Mouse (Mus musculus) neural tube, embryonic 14.5 days (tissue): ENCODE data around the gene Tulp1. TPM values are rescaled to one million over a fixed set of nuclear protein-coding genes. Genes with fewer than 3 reads are reported as not detected.
"Not testable (repeated sequence)": the region's sequence is repeated elsewhere in the genome, so short reads cannot be mapped to it uniquely, and the experiment has no call there.

ENCODE experiments used
- ATAC-seq: fragments of 200-750 bp; cut with Nextera tagmentation; 2 replicates; pipeline ENCODE4 v1.8.0; 2017; ENCODE audit warnings: low read depth, mild to moderate bottlenecking, moderate TSS enrichment, moderate library complexity
- H3K27ac ChIP-seq: fragments of 300-500 bp; sonication (generic); 2 replicates; pipeline ENCODE4 v1.5.1; 2014; ENCODE audit warnings: low read depth, mild to moderate bottlenecking, control low read depth, low read length, moderate library complexity, mixed read lengths
- H3K27me3 ChIP-seq: fragments of 300-500 bp; sonication (generic); 2 replicates; pipeline ENCODE4 v1.6.1; 2014; ENCODE audit warnings: low read length; ENCODE audit not compliant: control insufficient read depth, insufficient read depth
- H3K36me3 ChIP-seq: fragments of 300-500 bp; sonication (generic); 2 replicates; pipeline ENCODE4 v1.6.1; 2014; ENCODE audit warnings: low read length, mixed read lengths; ENCODE audit not compliant: control insufficient read depth, insufficient read depth
- H3K4me1 ChIP-seq: fragments of 300-500 bp; sonication (generic); 2 replicates; pipeline ENCODE4 v1.6.1; 2014; ENCODE audit warnings: low read length; ENCODE audit not compliant: control insufficient read depth, insufficient read depth
- H3K4me2 ChIP-seq: fragments of 300-500 bp; sonication (generic); 2 replicates; pipeline ENCODE4 v1.6.1; 2014; ENCODE audit warnings: mild to moderate bottlenecking, low read depth, low read length, control low read depth
- H3K4me3 ChIP-seq: fragments of 300-500 bp; sonication (generic); 2 replicates; pipeline ENCODE4 v1.5.1; 2014; ENCODE audit warnings: low read depth, low read length, control low read depth, mixed read lengths
- H3K9ac ChIP-seq: fragments of 300-500 bp; sonication (generic); replicated peaks from 2 replicates; pipeline ENCODE4 v1.6.1; 2014; ENCODE audit warnings: low read depth, mild to moderate bottlenecking, control low read depth, low read length, mixed read lengths
- H3K9me3 ChIP-seq: fragments of 300-500 bp; sonication (generic); 2 replicates; pipeline ENCODE4 v1.6.1; 2016; ENCODE audit warnings: low read length; ENCODE audit not compliant: control insufficient read depth
- WGBS: fragments of 180-500 bp; shearing (Covaris S2); extraction: QIAGEN DNeasy Blood & Tissue Kit; methylation state at CpG from one replicate; pipeline ENCODE4 v1.1.7; 2014; 5-methylcytosine and 5-hydroxymethylcytosine counted together
- polyA plus RNA-seq: library from polyadenylated mRNA; unstranded; fragments of >200 nt; fragmentation: Nextera tagmentation; extraction: Ambion mirVana; gene quantifications from 2 replicates; pipeline ENCODE4 v1.2.1, GENCODE M21; 2014

Tulp1 gene
- 0.66 and 0.89 TPM in 2 replicates for polyA plus RNA-seq

GRCm38 (mm10) chr17:28365122-28365521 lies at the start of gene Tulp1:
Gene Tulp1 (minus strand): TSS chr17:28365222.
- H3K27me3 ChIP-seq, result peaks cover 41% of the 10 kb centered on the region
- no peak within 1 kb of the TSS for H3K4me3 ChIP-seq
- no peak for ATAC-seq
- H3K9ac ChIP-seq, result no peak within 1 kb of the TSS
- H3K9me3 ChIP-seq, result no peaks in the 10 kb centered on the region
- H3K36me3 ChIP-seq, result no peaks in the 10 kb centered on the region
- no peak within 1 kb of the TSS for H3K27ac ChIP-seq
- H3K4me1 ChIP-seq, result peaks cover 10% of the 10 kb centered on the region
- peak within 1 kb of the TSS; percentile 32; the same call in 1 of the 2 replicates for H3K4me2 ChIP-seq
- 18% methylated on average over 7 of the region's 8 CpGs for WGBS

GRCm38 (mm10) chr17:28411381-28411960 lies 46.4 kb upstream of the Tulp1 start:
- H3K36me3 ChIP-seq, result no peaks in the 10 kb centered on the region; the same call in 1 of the 2 replicates
- no peak overlapping the region for H3K4me3 ChIP-seq
- 86% methylated on average over 10 of the region's 10 CpGs for WGBS
- no peak overlapping the region for H3K27ac ChIP-seq
- no peak for ATAC-seq
- no peak overlapping the region for H3K9ac ChIP-seq
- H3K4me1 ChIP-seq, result no peaks in the 10 kb centered on the region
- H3K9me3 ChIP-seq, result no peaks in the 10 kb centered on the region
- H3K27me3 ChIP-seq, result no peaks in the 10 kb centered on the region
- H3K4me2 ChIP-seq, result no peak overlapping the region

DNA sequence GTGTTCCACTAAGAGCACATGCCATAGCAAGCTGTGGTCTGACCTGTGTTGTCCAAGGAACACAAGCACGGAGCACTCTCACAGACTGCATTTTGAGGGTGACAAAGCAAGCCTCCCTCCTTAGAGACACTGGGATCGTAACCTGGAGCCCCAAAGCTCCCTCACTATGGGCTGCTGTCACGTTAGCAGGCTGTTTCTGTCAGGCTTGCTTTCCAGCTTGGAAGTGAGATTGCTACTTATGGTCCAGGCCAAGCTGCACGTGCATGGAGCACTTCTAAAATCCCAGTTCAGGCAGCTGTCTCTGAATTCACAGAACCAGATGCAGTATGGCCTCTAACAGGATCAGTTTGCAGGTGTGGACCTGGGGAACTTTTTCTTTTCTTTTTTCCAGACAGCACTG lies 45.7 kb upstream of the Tulp1 start:
- no peak overlapping the region for H3K4me2 ChIP-seq
- H3K9me3 ChIP-seq, result no peaks in the 10 kb centered on the region
- H3K36me3 ChIP-seq, result no peaks in the 10 kb centered on the region; the same call in 1 of the 2 replicates
- no peak overlapping the region for H3K27ac ChIP-seq
- WGBS, result 88% methylated on average over 4 of the region's 4 CpGs
- no peak overlapping the region for H3K9ac ChIP-seq
- H3K27me3 ChIP-seq, result no peaks in the 10 kb centered on the region
- H3K4me3 ChIP-seq, result no peak overlapping the region
- ATAC-seq, result no peak
- H3K4me1 ChIP-seq, result no peaks in the 10 kb centered on the region

- H3K27ac ChIP-seq, result no peak overlapping the region
- H3K4me1 ChIP-seq, result no peaks in the 10 kb centered on the region
- H3K4me3 ChIP-seq, result no peak overlapping the region
- no peak overlapping the region for H3K4me2 ChIP-seq
- H3K9me3 ChIP-seq, result no peaks in the 10 kb centered on the region
- no peak for ATAC-seq
- no peaks in the 10 kb centered on the region for H3K36me3 ChIP-seq
- no peaks in the 10 kb centered on the region for H3K27me3 ChIP-seq
- WGBS, result 87% methylated on average over 5 of the region's 5 CpGs
- H3K9ac ChIP-seq, result no peak overlapping the region
Measured at GRCm38 (mm10) chr17:28408251-28408918, 43.4 kb upstream of the Tulp1 start.

- WGBS, result 41% methylated on average over 15 of the region's 15 CpGs
- no peak overlapping the region for H3K9ac ChIP-seq
- no peaks in the 10 kb centered on the region for H3K4me1 ChIP-seq
- H3K4me3 ChIP-seq, result no peak overlapping the region
- no peaks in the 10 kb centered on the region for H3K36me3 ChIP-seq
- peak; percentile 73 for ATAC-seq
- H3K27me3 ChIP-seq, result no peaks in the 10 kb centered on the region
- H3K4me2 ChIP-seq, result no peak overlapping the region
- no peaks in the 10 kb centered on the region for H3K9me3 ChIP-seq
- H3K27ac ChIP-seq, result no peak overlapping the region
Measured at GRCm38 (mm10) chr17:28407418-28408250, 42.6 kb upstream of the Tulp1 start.

DNA sequence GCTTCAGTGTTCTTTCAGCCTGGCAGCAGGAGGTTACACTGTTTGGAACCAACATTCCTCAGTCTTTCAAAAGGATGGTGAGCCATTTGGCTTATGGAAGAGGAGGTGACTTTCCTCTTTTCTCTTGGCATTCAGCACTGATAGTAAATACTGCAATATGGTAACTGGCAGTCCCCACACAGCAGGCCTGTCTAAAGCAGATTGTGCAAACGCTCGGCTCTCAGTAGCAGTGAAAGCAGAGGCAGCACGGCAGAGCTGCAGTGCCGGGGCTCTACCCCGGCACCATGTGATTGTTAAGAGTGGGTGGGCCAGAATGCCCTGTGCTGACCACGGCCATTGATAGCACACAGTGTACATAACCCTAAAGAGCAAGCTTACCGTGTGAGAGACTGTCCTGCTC lies 41.4 kb upstream of the Tulp1 start:
- H3K36me3 ChIP-seq, result no peaks in the 10 kb centered on the region
- no peak overlapping the region for H3K4me3 ChIP-seq
- no peak overlapping the region for H3K4me2 ChIP-seq
- WGBS, result 83% methylated on average over 7 of the region's 7 CpGs
- H3K4me1 ChIP-seq, result no peaks in the 10 kb centered on the region
- H3K9me3 ChIP-seq, result no peaks in the 10 kb centered on the region
- H3K27me3 ChIP-seq, result no peaks in the 10 kb centered on the region
- H3K27ac ChIP-seq, result no peak overlapping the region
- ATAC-seq, result no peak
- no peak overlapping the region for H3K9ac ChIP-seq

DNA sequence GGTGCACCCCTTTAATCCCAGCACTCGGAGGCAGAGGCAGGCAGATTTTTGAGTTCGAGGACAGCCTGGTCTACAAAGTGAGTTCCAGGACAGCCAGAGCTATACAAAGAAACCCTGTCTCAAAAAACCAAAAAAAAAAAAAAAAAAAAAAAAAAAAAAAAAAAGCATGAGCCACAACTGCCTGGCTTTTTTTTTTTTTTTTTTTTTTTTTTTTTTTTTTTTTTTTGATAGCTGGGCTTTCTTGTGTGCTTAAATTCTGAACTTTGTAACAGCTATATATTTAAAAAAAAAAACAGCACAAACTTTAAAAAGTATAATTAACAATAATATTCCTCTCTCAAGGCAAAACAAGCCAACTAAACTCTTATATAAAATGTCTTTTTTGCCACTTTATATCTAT lies 39.7 kb upstream of the Tulp1 start:
- H3K4me1 ChIP-seq, H3K27ac ChIP-seq, H3K9ac ChIP-seq, ATAC-seq, H3K36me3 ChIP-seq, H3K4me3 ChIP-seq, H3K9me3 ChIP-seq, H3K27me3 ChIP-seq, H3K4me2 ChIP-seq: not testable (repeated sequence)
- 95% methylated on average over 2 of the region's 2 CpGs for WGBS

DNA sequence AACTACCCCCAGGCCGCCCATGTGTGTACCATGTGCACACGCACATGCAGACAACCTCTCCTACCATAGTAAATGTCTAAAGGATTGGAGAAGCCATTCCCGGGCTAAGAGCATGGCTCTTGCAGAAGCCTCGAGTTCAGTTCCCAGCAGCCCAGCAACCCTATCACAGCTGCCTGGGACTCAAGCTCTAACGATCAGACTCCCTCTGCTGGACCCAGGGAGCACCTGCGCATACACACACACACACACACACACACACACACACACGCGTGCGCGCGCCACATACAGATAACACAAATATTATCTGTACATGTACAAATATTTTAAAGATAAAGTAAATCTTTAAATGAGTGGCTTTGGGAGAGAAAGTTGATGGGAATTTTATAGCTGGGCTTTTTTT lies 39.3 kb upstream of the Tulp1 start:
- H3K4me1 ChIP-seq, result no peaks in the 10 kb centered on the region
- WGBS, result 98% methylated on average over 11 of the region's 11 CpGs
- no peak overlapping the region for H3K4me2 ChIP-seq
- no peak overlapping the region for H3K4me3 ChIP-seq
- H3K9ac ChIP-seq, result no peak overlapping the region
- H3K27ac ChIP-seq, result no peak overlapping the region
- no peak for ATAC-seq
- no peaks in the 10 kb centered on the region for H3K9me3 ChIP-seq
- no peaks in the 10 kb centered on the region for H3K27me3 ChIP-seq
- H3K36me3 ChIP-seq, result no peaks in the 10 kb centered on the region

DNA sequence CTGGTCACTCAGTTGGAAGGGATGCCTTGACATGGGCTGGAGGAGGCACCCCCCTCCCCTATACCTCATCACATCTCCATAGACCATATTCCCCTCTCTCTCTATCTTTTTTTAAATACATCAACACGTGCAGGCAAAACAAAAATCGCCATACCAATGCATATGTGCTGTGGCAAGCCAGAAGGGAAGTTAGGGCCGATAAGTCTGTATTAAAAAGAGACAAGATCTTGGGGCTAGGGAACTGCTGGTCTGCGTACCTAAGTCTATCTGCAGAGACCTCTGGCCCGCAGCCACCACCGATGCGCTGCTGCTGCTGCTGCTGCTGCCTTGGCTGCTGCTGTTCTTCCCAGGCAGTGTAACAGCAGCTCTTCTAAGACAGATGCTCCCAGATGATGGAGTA lies 30.0 kb upstream of the Tulp1 start:
- H3K9me3 ChIP-seq, result no peaks in the 10 kb centered on the region
- H3K9ac ChIP-seq, result no peak overlapping the region
- H3K4me1 ChIP-seq, result no peaks in the 10 kb centered on the region
- H3K4me2 ChIP-seq, result no peak overlapping the region
- H3K4me3 ChIP-seq, result no peak overlapping the region
- no peak for ATAC-seq
- H3K27ac ChIP-seq, result no peak overlapping the region
- H3K27me3 ChIP-seq, result no peaks in the 10 kb centered on the region
- WGBS, result 90% methylated on average over 7 of the region's 7 CpGs
- H3K36me3 ChIP-seq, result no peaks in the 10 kb centered on the region; the same call in 1 of the 2 replicates
